Mouse (Mus musculus) midbrain, embryonic 15.5 days (tissue): ENCODE measurements around the gene Pdcd7. TPM values are rescaled to one million over a fixed set of nuclear protein-coding genes. Genes with fewer than 3 reads are reported as not detected.

Experiments
- ATAC-seq: fragments of 200-750 bp; cut with Nextera tagmentation; replicated peaks from 2 replicates; pipeline ENCODE4 v1.8.0; 2017; ENCODE audit warnings: moderate TSS enrichment
- H3K27ac ChIP-seq: fragments of 300-500 bp; sonication (generic); 2 replicates; pipeline ENCODE4 v1.5.1; 2015; ENCODE audit warnings: mild to moderate bottlenecking, inconsistent platforms
- H3K27me3 ChIP-seq: fragments of 300-500 bp; sonication (generic); replicated peaks from 2 replicates; pipeline ENCODE4 v1.6.1; 2015; ENCODE audit warnings: inconsistent platforms
- H3K36me3 ChIP-seq: fragments of 300-500 bp; sonication (generic); replicated peaks from 2 replicates; pipeline ENCODE4 v1.6.1; 2015; ENCODE audit warnings: inconsistent platforms
- H3K4me1 ChIP-seq: fragments of 300-500 bp; sonication (generic); 2 replicates; pipeline ENCODE4 v1.6.1; 2015; ENCODE audit warnings: inconsistent platforms
- H3K4me2 ChIP-seq: fragments of 300-500 bp; sonication (generic); 2 replicates; pipeline ENCODE4 v1.6.1; 2015; ENCODE audit warnings: inconsistent platforms, mild to moderate bottlenecking, moderate library complexity
- H3K4me3 ChIP-seq: fragments of 300-500 bp; sonication (generic); 2 replicates; pipeline ENCODE4 v1.5.1; 2015; ENCODE audit warnings: mild to moderate bottlenecking, inconsistent platforms
- H3K9ac ChIP-seq: fragments of 300-500 bp; sonication (generic); 2 replicates; pipeline ENCODE4 v1.6.1; 2015; ENCODE audit warnings: mild to moderate bottlenecking, inconsistent platforms
- H3K9me3 ChIP-seq: fragments of 300-500 bp; sonication (generic); 2 replicates; pipeline ENCODE4 v1.6.1; 2016; ENCODE audit warnings: inconsistent platforms
- WGBS: fragments of 180-500 bp; shearing (Covaris S2); methylation state at CpG from one replicate; pipeline ENCODE4 v1.1.7; 2015; ENCODE audit warnings: mixed read lengths; 5-methylcytosine and 5-hydroxymethylcytosine counted together
- polyA plus RNA-seq: library from polyadenylated mRNA; unstranded; fragments of >200 nt; fragmentation: Nextera tagmentation; extraction: Ambion mirVana; gene quantifications from 2 replicates; pipeline ENCODE4 v1.2.1, GENCODE M21; 2015

Gene Pdcd7
- polyA plus RNA-seq, 1 experiment from 2014 or later: 8.1 TPM

GRCm38 (mm10) chr9:65407861-65408260, 62.0 kb downstream of the Pdcd7 start:
- no peak overlapping the region for H3K4me3 ChIP-seq
- WGBS: 82% methylated on average over 3 of the region's 3 CpGs

GRCm38 (mm10) chr9:65408871-65409295, 63.0 kb downstream of the Pdcd7 start:
- no peak for ATAC-seq

More at GRCm38 (mm10) chr9:65407861-65408260, 62.0 kb downstream of the Pdcd7 start:
- H3K27ac ChIP-seq: no peak overlapping the region
- no peaks in the 10 kb centered on the region for H3K36me3 ChIP-seq
- H3K27me3 ChIP-seq: no peaks in the 10 kb centered on the region
- no peak for ATAC-seq
- no peak overlapping the region for H3K4me2 ChIP-seq
- H3K9me3 ChIP-seq: no peaks in the 10 kb centered on the region
- no peaks in the 10 kb centered on the region for H3K4me1 ChIP-seq
- no peak overlapping the region for H3K9ac ChIP-seq

More at GRCm38 (mm10) chr9:65408871-65409295, 63.0 kb downstream of the Pdcd7 start:
- H3K4me1 ChIP-seq: no peaks in the 10 kb centered on the region
- H3K4me2 ChIP-seq: no peak overlapping the region
- no peak overlapping the region for H3K9ac ChIP-seq
- no peaks in the 10 kb centered on the region for H3K9me3 ChIP-seq
- no peaks in the 10 kb centered on the region for H3K27me3 ChIP-seq
- 72% methylated on average over 5 of the region's 5 CpGs for WGBS
- H3K4me3 ChIP-seq: no peak overlapping the region
- H3K27ac ChIP-seq: no peak overlapping the region
- no peaks in the 10 kb centered on the region for H3K36me3 ChIP-seq

Other genes with a start within 250 kb of the Pdcd7 start
- gene Igdcc4, start 244.6 kb upstream of the Pdcd7 start, polyA plus RNA-seq: 16.8 and 17.3 TPM in 2 replicates
- 12.8 and 14.1 TPM in 2 replicates for gene Igdcc3, start 204.9 kb upstream of the Pdcd7 start, polyA plus RNA-seq
- 6.8 and 7.6 TPM in 2 replicates for gene Parp16, start 150.8 kb upstream of the Pdcd7 start, polyA plus RNA-seq
- gene Cilp, start 80.9 kb upstream of the Pdcd7 start, polyA plus RNA-seq: 0.19 and 0.26 TPM in 2 replicates
- gene Clpx, start 51.8 kb upstream of the Pdcd7 start, polyA plus RNA-seq: 40.4 and 42.8 TPM in 2 replicates
- 2.7 and 2.9 TPM in 2 replicates for gene Ubap1l, start 14.9 kb downstream of the Pdcd7 start, polyA plus RNA-seq
- 0.56 and 0.60 TPM in 2 replicates for gene Kbtbd13, start 45.5 kb downstream of the Pdcd7 start, polyA plus RNA-seq
- gene Rasl12, start 52.4 kb downstream of the Pdcd7 start, polyA plus RNA-seq: 7.3 and 7.4 TPM in 2 replicates
- gene Slc51b, start 76.9 kb downstream of the Pdcd7 start, polyA plus RNA-seq: not detected in 2 replicates
- gene Mtfmt, start 89.7 kb downstream of the Pdcd7 start, polyA plus RNA-seq: 21.4 and 24.7 TPM in 2 replicates
- gene Spg21, start 114.8 kb downstream of the Pdcd7 start, polyA plus RNA-seq: 115 and 133 TPM in 2 replicates
- gene Ankdd1a, start 174.1 kb downstream of the Pdcd7 start, polyA plus RNA-seq: 1.0 and 1.7 TPM in 2 replicates
- gene Plekho2, start 233.9 kb downstream of the Pdcd7 start, polyA plus RNA-seq: 4.5 and 5.0 TPM in 2 replicates
- 2.3 and 2.7 TPM in 2 replicates for gene Pif1, start 241.1 kb downstream of the Pdcd7 start, polyA plus RNA-seq